Mouse (Mus musculus): ENCODE data around the gene Taf9.

- TF ChIP-seq POLR2A (IDR thresholded peaks at IDR 0.05; ENCODE audit: insufficient read depth, low read depth, low read length) (no peak), CTCF (IDR thresholded peaks at IDR 0.05; ENCODE audit: insufficient read depth, low read depth, low read length) (no peak)
Measured at GRCm38 (mm10) chr13:100684355-100684754, 33.0 kb downstream of the Taf9 start.

All from olfactory bulb, adult 2 months (tissue).